Mouse (Mus musculus) liver, postnatal 0 days (tissue): ENCODE measurements around the gene Fcrlb.
A peak's percentile ranks its signal among the peaks of the same experiment; 100 is the strongest.

ENCODE experiments used
- CTCF ChIP-seq: sonication (generic); IDR thresholded peaks from 2 replicates; pipeline ENCODE4 v1.5.1; 2016; ENCODE audit warnings: antibody characterized with exemption, low read depth
- EP300 ChIP-seq: IDR thresholded peaks from 2 replicates; pipeline ENCODE4 v1.6.1; 2016; ENCODE audit warnings: antibody characterized with exemption, low read depth, mild to moderate bottlenecking

- TF ChIP-seq EP300 (peak; percentile 71; the same call in 1 of the 2 replicates), CTCF (no peak)
Observed at GRCm38 (mm10) chr1:170867691-170868105, 45.0 kb downstream of the Fcrlb start, which contains the start of gene Atf6.
